Mouse (Mus musculus) embryonic facial prominence, embryonic 11.5 days (tissue): ENCODE measurements around the gene Nacad. TPM values are rescaled to one million over a fixed set of nuclear protein-coding genes. Genes with fewer than 3 reads are reported as not detected.

ENCODE experiments used
- ATAC-seq: fragments of 200-750 bp; cut with Nextera tagmentation; replicated peaks from 2 replicates; pipeline ENCODE4 v1.8.0; 2017; ENCODE audit warnings: low read depth; ENCODE audit not compliant: insufficient number of reproducible peaks, low FRiP score, low TSS enrichment
- DNase-seq: peaks from one replicate; pipeline ENCODE4 v3.0.0-alpha.2; 2015; ENCODE audit warnings: low spot score
- H3K27ac ChIP-seq: fragments of 300-500 bp; sonication (generic); replicated peaks from 2 replicates; pipeline ENCODE4 v1.5.1; 2014; ENCODE audit warnings: mild to moderate bottlenecking, low read depth, low read length, control low read depth
- H3K27me3 ChIP-seq: fragments of 300-500 bp; sonication (generic); 2 replicates; pipeline ENCODE4 v1.6.1; 2014; ENCODE audit warnings: mild to moderate bottlenecking, low read length, moderate library complexity, mixed read lengths; ENCODE audit not compliant: control insufficient read depth, insufficient read depth
- H3K36me3 ChIP-seq: fragments of 300-500 bp; sonication (generic); replicated peaks from 2 replicates; pipeline ENCODE4 v1.6.1; 2014; ENCODE audit warnings: low read depth, mild to moderate bottlenecking, low read length, moderate library complexity, mixed read lengths; ENCODE audit not compliant: control insufficient read depth, insufficient read depth
- H3K4me1 ChIP-seq: fragments of 300-500 bp; sonication (generic); 2 replicates; pipeline ENCODE4 v1.6.1; 2014; ENCODE audit warnings: low read length, mixed read lengths; ENCODE audit not compliant: control insufficient read depth, insufficient read depth
- H3K4me2 ChIP-seq: fragments of 300-500 bp; sonication (generic); 2 replicates; pipeline ENCODE4 v1.6.1; 2014; ENCODE audit warnings: low read depth, mild to moderate bottlenecking, control low read depth, low read length, moderate library complexity
- H3K4me3 ChIP-seq: fragments of 300-500 bp; sonication (generic); 2 replicates; pipeline ENCODE4 v1.5.1; 2014; ENCODE audit warnings: low read depth, low read length, control low read depth
- H3K9ac ChIP-seq: fragments of 300-500 bp; sonication (generic); replicated peaks from 2 replicates; pipeline ENCODE4 v1.6.1; 2014; ENCODE audit warnings: mild to moderate bottlenecking, control low read depth, low read length
- H3K9me3 ChIP-seq: fragments of 300-500 bp; sonication (generic); replicated peaks from 2 replicates; pipeline ENCODE4 v1.6.1; 2016; ENCODE audit warnings: mild to moderate bottlenecking, low read length, inconsistent platforms, mixed read lengths; ENCODE audit not compliant: control insufficient read depth
- WGBS: fragments of 180-500 bp; shearing (Covaris S2); extraction: QIAGEN DNeasy Blood & Tissue Kit; methylation state at CpG from one replicate; pipeline ENCODE4 v1.1.7; 2014; 5-methylcytosine and 5-hydroxymethylcytosine counted together
- polyA plus RNA-seq: library from polyadenylated mRNA; unstranded; fragments of >200 nt; fragmentation: Nextera tagmentation; extraction: Ambion mirVana; gene quantifications from 2 replicates; pipeline ENCODE4 v1.2.1, GENCODE M21; 2014

The Nacad gene
- polyA plus RNA-seq, 1 experiment from 2014 or later: 9.9 TPM

DNA sequence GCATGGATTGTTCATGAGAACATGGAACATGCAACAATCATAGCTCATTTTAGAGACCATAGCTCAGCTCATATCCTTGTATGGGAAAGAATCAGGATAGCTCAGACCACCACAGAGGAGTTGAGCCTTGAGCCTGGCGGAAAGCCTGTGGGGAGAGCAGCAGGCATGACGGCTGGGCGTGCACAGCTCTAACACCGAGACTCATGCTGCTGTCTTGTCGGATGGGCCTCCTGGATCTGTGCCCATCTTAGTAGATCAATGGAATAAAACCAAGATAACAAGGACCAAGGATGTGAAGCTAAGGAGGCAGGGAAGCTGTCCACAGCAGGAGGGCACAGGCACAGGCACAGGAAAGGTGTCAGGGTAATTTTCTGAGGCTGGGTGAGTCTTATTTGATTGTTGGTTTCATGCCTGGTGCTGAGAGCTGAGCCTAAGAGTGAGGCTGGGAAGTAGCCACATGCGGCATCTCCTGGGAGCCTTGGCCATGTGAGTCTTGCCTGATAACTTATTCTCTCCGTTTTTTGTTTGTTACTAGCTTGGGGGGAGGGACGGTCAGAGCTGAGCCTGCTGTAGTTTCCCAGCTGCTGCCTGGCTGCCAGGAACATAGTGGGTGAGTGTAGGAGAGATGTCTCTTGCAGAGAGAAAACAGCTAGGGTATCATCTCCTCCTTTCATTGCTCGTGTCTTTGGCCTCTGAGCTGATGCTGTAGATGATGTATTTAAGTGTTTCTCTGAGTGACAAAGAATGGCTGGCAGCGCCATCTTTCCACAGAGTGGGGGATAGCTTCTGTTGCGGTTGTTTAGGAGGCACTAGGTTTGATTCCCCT lies 37.1 kb downstream of the Nacad start:
- H3K9me3 ChIP-seq: no peaks in the 10 kb centered on the region
- ATAC-seq (0 out of 2 replicates have a peak, but pooled peaks have one; percentile 16), DNase-seq (no peak)
- 68% methylated on average over 11 of the region's 11 CpGs for WGBS
- H3K9ac ChIP-seq: no peak overlapping the region; the same call in 1 of the 2 replicates
- 0 out of 2 replicates have a peak overlapping the region, but pooled peaks have one; percentile 0 for H3K27ac ChIP-seq
- H3K36me3 ChIP-seq: no peaks in the 10 kb centered on the region
- no peaks in the 10 kb centered on the region for H3K4me1 ChIP-seq
- no peak overlapping the region for H3K4me2 ChIP-seq
- H3K4me3 ChIP-seq: no peak overlapping the region
- H3K27me3 ChIP-seq: no peaks in the 10 kb centered on the region

DNA sequence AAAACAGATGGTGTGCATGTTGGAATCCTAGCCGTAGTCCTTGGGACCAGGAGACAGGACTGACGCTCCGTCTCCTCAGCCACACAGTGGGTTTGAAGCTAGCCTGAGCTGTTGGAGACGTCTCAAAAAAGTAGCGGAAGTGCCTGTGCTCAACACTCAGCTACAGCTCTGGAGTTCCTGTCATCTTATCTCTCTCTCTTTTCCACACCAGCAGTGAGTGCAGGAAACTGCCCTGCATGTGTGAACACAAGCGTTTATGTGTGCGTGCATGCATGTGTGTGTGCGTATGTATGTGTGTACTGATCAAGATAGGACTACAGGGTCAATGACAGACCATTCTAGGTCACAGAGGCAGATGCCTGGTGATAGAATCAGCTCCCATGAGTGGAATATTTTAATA lies 37.9 kb downstream of the Nacad start:
- H3K9me3 ChIP-seq: no peaks in the 10 kb centered on the region
- DNase-seq (no peak), ATAC-seq (no peak)
- H3K4me3 ChIP-seq: no peak overlapping the region
- H3K27ac ChIP-seq: no peak overlapping the region
- no peaks in the 10 kb centered on the region for H3K4me1 ChIP-seq
- H3K9ac ChIP-seq: no peak overlapping the region
- no peak overlapping the region for H3K4me2 ChIP-seq
- no peaks in the 10 kb centered on the region for H3K27me3 ChIP-seq
- no peaks in the 10 kb centered on the region; the same call in 1 of the 2 replicates for H3K36me3 ChIP-seq
- 87% methylated on average over 8 of the region's 8 CpGs for WGBS

DNA sequence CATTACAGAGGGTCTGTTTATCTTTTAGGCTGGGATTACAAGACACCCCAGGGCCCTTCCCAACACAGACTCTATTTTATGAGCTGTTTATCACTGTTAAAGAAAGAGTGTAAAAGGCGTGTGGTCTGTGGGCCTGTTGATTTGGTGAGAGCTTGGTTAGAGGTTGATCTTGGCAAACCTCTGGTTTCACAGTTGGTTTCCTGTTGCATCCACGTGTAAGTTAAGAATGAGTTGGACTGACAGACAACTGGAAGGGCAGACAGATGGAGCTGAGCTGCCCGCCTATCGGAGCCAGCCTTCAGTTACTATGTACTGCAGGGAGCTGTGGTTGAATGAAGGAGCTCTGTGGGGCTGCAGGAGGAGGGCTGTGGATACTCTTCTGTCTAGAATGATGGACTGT lies 39.4 kb downstream of the Nacad start:
- ATAC-seq (no peak), DNase-seq (no peak)
- H3K4me1 ChIP-seq: no peaks in the 10 kb centered on the region
- H3K4me2 ChIP-seq: no peak overlapping the region
- H3K36me3 ChIP-seq: no peaks in the 10 kb centered on the region; the same call in 1 of the 2 replicates
- no peaks in the 10 kb centered on the region for H3K27me3 ChIP-seq
- WGBS: 84% methylated on average over 4 of the region's 4 CpGs
- no peaks in the 10 kb centered on the region for H3K9me3 ChIP-seq
- no peak overlapping the region for H3K9ac ChIP-seq
- H3K4me3 ChIP-seq: no peak overlapping the region
- H3K27ac ChIP-seq: no peak overlapping the region

DNA sequence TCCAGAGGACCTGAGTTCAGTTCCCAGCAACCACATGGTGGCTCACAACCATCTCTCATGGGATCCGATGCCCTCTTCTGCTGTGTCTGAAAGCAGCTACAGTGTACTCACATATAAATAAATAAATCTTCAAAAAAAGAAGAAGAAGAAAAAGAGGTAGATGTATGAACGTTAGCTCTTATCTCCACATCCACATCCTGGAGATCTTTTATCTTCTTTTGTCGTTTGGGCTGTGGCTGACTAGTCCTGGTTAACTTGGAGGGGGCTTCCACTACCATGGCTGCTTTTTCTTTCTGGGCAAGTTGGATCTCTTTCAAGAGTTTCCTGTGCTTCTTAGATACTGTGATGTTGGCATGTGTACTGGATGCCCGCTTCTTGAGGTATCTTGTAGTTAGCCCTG lies 42.7 kb downstream of the Nacad start:
- ATAC-seq: no peak
- Histone ChIP-seq H3K36me3 (no peaks in the 10 kb centered on the region; the same call in 1 of the 2 replicates), H3K4me3 (no peak overlapping the region)

DNA sequence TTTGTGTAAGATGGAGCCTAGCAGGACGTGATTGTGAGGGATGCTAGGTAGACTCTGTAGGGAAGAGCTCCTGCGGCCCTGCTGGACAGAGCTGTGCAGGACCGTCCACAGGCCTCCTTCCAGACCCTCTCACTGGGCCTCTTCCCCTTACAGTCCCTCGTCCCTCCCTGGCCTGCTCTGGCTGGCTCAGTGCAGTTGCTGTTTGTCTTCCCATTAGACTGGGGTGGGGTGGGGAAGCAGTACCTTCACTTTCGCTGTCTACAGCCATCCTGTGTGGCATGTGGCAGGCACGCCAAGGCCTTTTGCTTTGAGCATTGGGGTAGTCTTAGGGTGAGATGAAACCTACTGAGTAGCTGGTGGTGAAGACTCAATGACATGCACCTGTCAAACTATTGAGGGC lies 43.5 kb downstream of the Nacad start:
- Histone ChIP-seq H3K9me3 (no peaks in the 10 kb centered on the region), H3K27me3 (no peaks in the 10 kb centered on the region), H3K36me3 (no peaks in the 10 kb centered on the region; the same call in 1 of the 2 replicates), H3K4me3 (no peak overlapping the region), H3K9ac (no peak overlapping the region), H3K4me1 (no peaks in the 10 kb centered on the region), H3K27ac (no peak overlapping the region), H3K4me2 (no peak overlapping the region)
- no peak for ATAC-seq
- 87% methylated on average over 6 of the region's 6 CpGs for WGBS
- no peak for DNase-seq

More for the DNA sequence above, 42.7 kb downstream of the Nacad start:
- no peaks in the 10 kb centered on the region for H3K27me3 ChIP-seq
- no peak overlapping the region for H3K27ac ChIP-seq
- WGBS: 96% methylated on average over 4 of the region's 4 CpGs
- no peak overlapping the region for H3K9ac ChIP-seq
- no peaks in the 10 kb centered on the region for H3K4me1 ChIP-seq
- no peak for DNase-seq
- H3K4me2 ChIP-seq: no peak overlapping the region
- H3K9me3 ChIP-seq: no peaks in the 10 kb centered on the region

DNA sequence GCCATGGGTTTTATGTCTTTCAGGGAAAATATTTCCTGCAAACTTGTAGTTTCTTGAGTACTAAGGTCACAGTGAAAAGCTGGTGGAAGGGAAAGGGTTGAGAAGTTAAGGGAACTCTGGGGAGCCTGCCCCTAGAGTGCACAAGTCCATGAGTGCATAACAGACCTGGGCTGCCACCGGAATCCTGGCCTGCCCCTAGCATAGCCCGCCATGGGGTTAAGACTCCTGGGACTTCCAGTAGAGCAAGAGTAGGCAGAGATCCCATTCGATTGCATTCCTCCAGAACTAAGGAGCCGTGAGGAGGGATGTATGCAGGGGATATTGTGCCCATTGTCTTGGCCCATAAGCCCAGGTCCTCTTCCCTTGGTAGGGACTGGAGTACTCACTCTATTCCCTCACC lies 44.4 kb downstream of the Nacad start:
- no peak overlapping the region for H3K4me2 ChIP-seq
- H3K36me3 ChIP-seq: no peaks in the 10 kb centered on the region; the same call in 1 of the 2 replicates
- no peak overlapping the region for H3K27ac ChIP-seq
- no peak overlapping the region for H3K9ac ChIP-seq
- H3K4me1 ChIP-seq: no peaks in the 10 kb centered on the region
- H3K27me3 ChIP-seq: no peaks in the 10 kb centered on the region
- no peak overlapping the region for H3K4me3 ChIP-seq
- 90% methylated on average over 4 of the region's 4 CpGs for WGBS
- no peak for ATAC-seq
- DNase-seq: no peak
- no peaks in the 10 kb centered on the region for H3K9me3 ChIP-seq

DNA sequence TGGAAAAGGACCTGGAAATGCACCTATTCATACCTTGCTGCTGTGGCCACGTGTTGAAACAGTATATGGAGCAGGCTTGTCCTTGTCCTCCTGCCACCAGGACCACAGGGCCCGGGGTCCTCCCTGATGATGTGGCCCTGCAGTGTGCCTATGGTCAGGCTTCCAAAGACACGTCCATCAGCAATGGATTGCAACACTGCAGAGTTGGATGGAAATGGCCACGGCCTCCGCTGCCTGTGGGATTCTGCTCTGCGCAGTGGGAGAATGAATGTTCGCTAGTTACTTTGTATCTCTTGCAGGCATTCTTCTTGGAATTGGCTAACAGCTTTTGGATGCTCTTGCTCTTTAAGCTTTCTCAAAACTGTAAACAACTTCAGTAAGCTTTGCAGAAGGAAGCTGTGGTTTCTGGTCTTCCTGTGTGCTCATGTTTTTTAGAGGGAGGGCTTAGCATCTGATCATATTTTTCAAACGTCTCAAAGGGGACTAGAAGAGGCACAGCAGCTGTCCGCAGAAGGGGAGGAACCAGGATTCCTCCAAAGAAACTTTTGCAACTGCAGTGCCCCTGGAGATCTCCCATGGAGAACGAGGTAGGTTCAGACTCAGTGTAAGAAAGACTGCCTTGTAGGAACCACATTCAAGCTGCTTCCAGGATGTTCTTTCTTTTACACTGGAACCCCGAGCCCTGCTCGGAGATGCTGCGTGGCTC lies 45.0 kb downstream of the Nacad start:
- no peak overlapping the region for H3K9ac ChIP-seq
- no peak overlapping the region for H3K27ac ChIP-seq
- no peak overlapping the region for H3K4me2 ChIP-seq
- H3K36me3 ChIP-seq: no peaks in the 10 kb centered on the region; the same call in 1 of the 2 replicates
- no peak for ATAC-seq
- no peak for DNase-seq
- no peaks in the 10 kb centered on the region for H3K4me1 ChIP-seq
- no peak overlapping the region for H3K4me3 ChIP-seq
- WGBS: 89% methylated on average over 13 of the region's 13 CpGs
- H3K9me3 ChIP-seq: no peaks in the 10 kb centered on the region
- no peaks in the 10 kb centered on the region for H3K27me3 ChIP-seq

DNA sequence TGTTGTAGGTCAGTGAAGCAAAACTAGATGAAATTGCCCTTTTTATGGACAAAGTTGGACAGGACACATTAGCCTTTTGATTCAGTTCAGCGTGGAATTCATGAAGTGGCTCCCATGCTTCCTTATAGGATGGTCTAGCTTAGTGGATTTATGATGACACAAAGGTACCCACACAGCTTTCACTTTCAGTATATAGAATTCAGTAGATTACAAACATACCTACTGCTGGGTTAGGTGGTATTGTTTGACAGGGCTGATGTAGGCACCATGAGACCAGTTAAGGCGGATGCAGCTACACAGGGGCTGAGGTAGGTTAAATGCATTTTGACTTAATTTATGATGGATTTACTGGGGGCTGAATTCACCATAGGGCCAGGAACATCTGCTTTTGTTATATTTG lies 45.9 kb downstream of the Nacad start:
- WGBS: 95% methylated on average over 2 of the region's 2 CpGs
- Histone ChIP-seq H3K27me3 (no peaks in the 10 kb centered on the region), H3K36me3 (no peaks in the 10 kb centered on the region; the same call in none of the 2 replicates), H3K4me3 (no peak overlapping the region), H3K4me1 (no peaks in the 10 kb centered on the region), H3K4me2 (no peak overlapping the region), H3K27ac (no peak overlapping the region), H3K9ac (no peak overlapping the region), H3K9me3 (no peaks in the 10 kb centered on the region)
- ATAC-seq (no peak), DNase-seq (no peak)
